Mouse (Mus musculus) midbrain, embryonic 14.5 days (tissue): Measurements from ENCODE around the gene Got1. TPM values are rescaled to one million over a fixed set of nuclear protein-coding genes. Genes with fewer than 3 reads are reported as not detected.
A peak's percentile ranks its signal among the peaks of the same experiment; 100 is the strongest.

Experiments used
- ATAC-seq: fragments of 200-750 bp; cut with Nextera tagmentation; 2 replicates; pipeline ENCODE4 v1.8.0; 2017; ENCODE audit warnings: moderate number of reproducible peaks, moderate library complexity; ENCODE audit not compliant: low FRiP score, low TSS enrichment
- DNase-seq: peaks from one replicate; pipeline ENCODE4 v3.0.0-alpha.2; 2015
- H3K27ac ChIP-seq: fragments of 300-500 bp; sonication (generic); replicated peaks from 2 replicates; pipeline ENCODE4 v1.5.1; 2014; ENCODE audit warnings: mild to moderate bottlenecking, low read depth, low read length, moderate library complexity
- H3K27me3 ChIP-seq: fragments of 300-500 bp; sonication (generic); 2 replicates; pipeline ENCODE4 v1.6.1; 2014; ENCODE audit warnings: low read length, control low read depth, mixed read lengths; ENCODE audit not compliant: control insufficient read depth, insufficient read depth
- H3K36me3 ChIP-seq: fragments of 300-500 bp; sonication (generic); 2 replicates; pipeline ENCODE4 v1.6.1; 2014; ENCODE audit warnings: low read length, control low read depth; ENCODE audit not compliant: control insufficient read depth, insufficient read depth
- H3K4me1 ChIP-seq: fragments of 300-500 bp; sonication (generic); 2 replicates; pipeline ENCODE4 v1.6.1; 2014; ENCODE audit warnings: mild to moderate bottlenecking, antibody characterized with exemption, low read length, control low read depth; ENCODE audit not compliant: control insufficient read depth, insufficient read depth
- H3K4me2 ChIP-seq: fragments of 300-500 bp; sonication (generic); 2 replicates; pipeline ENCODE4 v1.6.1; 2014; ENCODE audit warnings: mild to moderate bottlenecking, low read length, moderate library complexity
- H3K4me3 ChIP-seq: fragments of 300-500 bp; sonication (generic); replicated peaks from 2 replicates; pipeline ENCODE4 v1.5.1; 2014; ENCODE audit warnings: low read depth, low read length
- H3K9ac ChIP-seq: fragments of 300-500 bp; sonication (generic); replicated peaks from 2 replicates; pipeline ENCODE4 v1.6.1; 2014; ENCODE audit warnings: mild to moderate bottlenecking, low read length, moderate library complexity
- H3K9me3 ChIP-seq: fragments of 300-500 bp; sonication (generic); 2 replicates; pipeline ENCODE4 v1.6.1; 2016; ENCODE audit warnings: low read length, control low read depth, mixed read lengths; ENCODE audit not compliant: control insufficient read depth
- WGBS: fragments of 180-500 bp; shearing (Covaris S2); extraction: QIAGEN DNeasy Blood & Tissue Kit; methylation state at CpG from one replicate; pipeline ENCODE4 v1.1.7; 2014; 5-methylcytosine and 5-hydroxymethylcytosine counted together
- polyA plus RNA-seq: library from polyadenylated mRNA; unstranded; fragments of >200 nt; fragmentation: Nextera tagmentation; extraction: Ambion mirVana; gene quantifications from 2 replicates; pipeline ENCODE4 v1.2.1, GENCODE M21; 2014

The Got1 gene
- polyA plus RNA-seq, 1 experiment from 2014 or later = 72.6 TPM

GRCm38 (mm10) chr19:43480512-43480911 is 43.9 kb downstream of the Got1 start:
- Histone ChIP-seq H3K4me2 (no peak overlapping the region), H3K9me3 (no peaks in the 10 kb centered on the region), H3K4me1 (no peaks in the 10 kb centered on the region), H3K27me3 (no peaks in the 10 kb centered on the region), H3K27ac (no peak overlapping the region), H3K9ac (no peak overlapping the region), H3K36me3 (no peaks in the 10 kb centered on the region), H3K4me3 (no peak overlapping the region)
- WGBS = 70% methylated on average over 9 of the region's 9 CpGs
- DNase-seq = no peak
- ATAC-seq = no peak

DNA sequence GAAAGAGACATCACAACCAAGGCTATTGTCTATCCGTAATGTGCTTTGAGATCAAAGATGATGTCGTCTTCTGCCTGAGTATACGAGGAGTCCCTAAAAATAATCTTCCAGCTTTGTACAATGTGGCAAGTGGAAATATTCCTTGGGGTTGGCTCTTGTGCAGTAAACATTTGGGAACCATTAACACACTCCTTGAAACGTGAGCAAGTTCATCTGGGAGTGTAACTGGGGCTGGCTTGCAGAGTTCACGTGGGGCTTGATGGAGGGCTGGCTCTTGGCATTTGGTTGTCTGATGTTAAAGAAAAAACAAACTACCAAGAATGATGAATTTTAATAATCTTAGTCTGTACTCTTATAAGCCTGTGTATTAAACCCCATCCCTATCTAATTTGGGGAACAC is 45.0 kb downstream of the Got1 start:
- 87% methylated on average over 5 of the region's 5 CpGs for WGBS
- ATAC-seq = no peak
- Histone ChIP-seq H3K9ac (no peak overlapping the region), H3K9me3 (no peaks in the 10 kb centered on the region), H3K4me1 (no peaks in the 10 kb centered on the region), H3K27me3 (no peaks in the 10 kb centered on the region), H3K27ac (no peak overlapping the region), H3K4me2 (no peak overlapping the region), H3K36me3 (no peaks in the 10 kb centered on the region), H3K4me3 (no peak overlapping the region)
- no peak for DNase-seq

GRCm38 (mm10) chr19:43478891-43479290 is 45.5 kb downstream of the Got1 start:
- no peak overlapping the region for H3K9ac ChIP-seq
- WGBS = 23% methylated on average over 5 of the region's 5 CpGs
- H3K4me3 ChIP-seq = no peak overlapping the region
- peak; percentile 88 for DNase-seq
- H3K4me2 ChIP-seq = no peak overlapping the region
- H3K36me3 ChIP-seq = no peaks in the 10 kb centered on the region
- no peaks in the 10 kb centered on the region for H3K27me3 ChIP-seq
- H3K27ac ChIP-seq = no peak overlapping the region
- ATAC-seq = no peak
- no peaks in the 10 kb centered on the region for H3K9me3 ChIP-seq
- H3K4me1 ChIP-seq = no peaks in the 10 kb centered on the region

GRCm38 (mm10) chr19:43477436-43477835 is 47.0 kb downstream of the Got1 start:
- no peaks in the 10 kb centered on the region for H3K4me1 ChIP-seq
- no peaks in the 10 kb centered on the region for H3K36me3 ChIP-seq
- no peak overlapping the region for H3K27ac ChIP-seq
- H3K9me3 ChIP-seq = no peaks in the 10 kb centered on the region
- no peaks in the 10 kb centered on the region for H3K27me3 ChIP-seq
- H3K4me2 ChIP-seq = no peak overlapping the region
- ATAC-seq = no peak
- DNase-seq = no peak
- no peak overlapping the region for H3K4me3 ChIP-seq
- WGBS = 92% methylated on average over 5 of the region's 5 CpGs
- no peak overlapping the region for H3K9ac ChIP-seq

GRCm38 (mm10) chr19:43476063-43476462 is 48.3 kb downstream of the Got1 start:
- no peaks in the 10 kb centered on the region for H3K4me1 ChIP-seq
- no peak overlapping the region for H3K27ac ChIP-seq
- ATAC-seq (no peak), DNase-seq (no peak)
- WGBS = 71% methylated on average over 7 of the region's 7 CpGs
- no peaks in the 10 kb centered on the region for H3K9me3 ChIP-seq
- H3K4me3 ChIP-seq = no peak overlapping the region
- no peak overlapping the region for H3K9ac ChIP-seq
- H3K27me3 ChIP-seq = no peaks in the 10 kb centered on the region
- H3K4me2 ChIP-seq = no peak overlapping the region
- H3K36me3 ChIP-seq = no peaks in the 10 kb centered on the region

DNA sequence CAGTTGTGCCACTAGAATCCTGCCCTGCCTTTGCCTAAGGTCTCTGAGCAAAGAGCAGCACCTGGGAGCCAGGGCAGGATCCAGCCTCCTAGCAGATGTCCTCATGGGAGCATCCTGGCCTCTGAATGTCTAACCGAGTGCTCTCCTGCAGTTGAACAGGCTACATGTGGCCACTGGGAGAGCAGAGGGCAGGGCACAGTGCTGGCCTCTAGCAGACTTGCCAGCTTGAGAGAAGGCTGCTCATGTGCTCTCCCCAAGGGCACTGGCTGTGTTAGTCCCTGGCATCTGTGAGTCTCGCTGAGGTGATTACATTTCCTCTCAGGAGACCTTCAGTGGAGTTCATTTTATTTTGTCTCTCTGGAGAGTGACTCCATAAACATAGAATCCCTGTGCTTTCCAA is 48.8 kb downstream of the Got1 start:
- Histone ChIP-seq H3K27me3 (no peaks in the 10 kb centered on the region), H3K9me3 (no peaks in the 10 kb centered on the region), H3K4me1 (no peaks in the 10 kb centered on the region), H3K9ac (no peak overlapping the region), H3K4me3 (no peak overlapping the region), H3K4me2 (no peak overlapping the region), H3K27ac (no peak overlapping the region), H3K36me3 (no peaks in the 10 kb centered on the region)
- 61% methylated on average over 2 of the region's 2 CpGs for WGBS
- DNase-seq = no peak
- no peak for ATAC-seq

DNA sequence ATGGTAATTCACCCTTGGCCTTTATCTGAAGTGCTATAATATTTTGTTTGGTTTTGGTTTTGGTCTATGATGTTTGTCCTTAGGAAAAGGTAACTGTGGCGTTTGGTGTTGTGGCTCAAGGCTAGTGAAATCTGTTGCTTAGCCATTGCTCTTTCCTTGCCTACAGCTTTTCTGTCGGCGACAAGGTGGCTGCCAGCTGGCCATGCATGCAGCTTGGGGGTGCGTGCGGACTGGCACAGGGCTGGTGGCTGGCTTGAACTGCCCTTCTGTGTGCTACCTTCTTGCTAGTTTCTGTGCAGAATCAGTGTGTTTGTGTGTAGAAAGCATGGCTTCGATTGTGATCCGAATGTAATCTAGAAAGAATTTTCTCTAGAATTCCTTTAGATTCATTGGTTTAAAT is 51.6 kb downstream of the Got1 start:
- Histone ChIP-seq H3K36me3 (no peaks in the 10 kb centered on the region), H3K4me2 (no peak overlapping the region), H3K27ac (no peak overlapping the region), H3K4me3 (no peak overlapping the region), H3K4me1 (no peaks in the 10 kb centered on the region), H3K27me3 (no peaks in the 10 kb centered on the region), H3K9me3 (no peaks in the 10 kb centered on the region), H3K9ac (no peak overlapping the region)
- WGBS = 94% methylated on average over 7 of the region's 7 CpGs
- no peak for DNase-seq
- ATAC-seq = no peak

DNA sequence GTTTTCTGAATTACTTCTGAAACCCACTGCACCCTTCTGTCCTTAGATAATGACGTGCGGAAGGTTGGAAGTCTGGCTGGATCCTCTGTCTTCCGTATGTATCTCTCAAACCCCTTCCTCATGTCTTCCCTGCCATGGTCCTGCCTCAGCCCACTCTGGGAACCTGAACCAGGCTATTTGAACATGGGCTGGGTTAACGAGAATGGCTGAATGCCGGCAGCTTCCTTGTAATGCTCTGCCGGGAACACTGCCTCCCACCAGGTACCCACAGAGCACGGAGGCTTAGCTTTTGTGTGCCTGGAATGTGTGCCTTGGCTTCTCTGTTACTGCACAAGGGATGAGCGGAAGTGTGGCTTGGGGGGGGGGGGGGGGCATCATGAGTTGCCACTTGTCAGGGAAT is 52.1 kb downstream of the Got1 start:
- no peak overlapping the region for H3K4me3 ChIP-seq
- no peak for ATAC-seq
- DNase-seq = no peak
- H3K9ac ChIP-seq = no peak overlapping the region
- H3K27me3 ChIP-seq = no peaks in the 10 kb centered on the region
- 60% methylated on average over 8 of the region's 8 CpGs for WGBS
- H3K4me1 ChIP-seq = no peaks in the 10 kb centered on the region
- no peak overlapping the region for H3K4me2 ChIP-seq
- no peak overlapping the region for H3K27ac ChIP-seq
- no peaks in the 10 kb centered on the region for H3K9me3 ChIP-seq
- no peaks in the 10 kb centered on the region for H3K36me3 ChIP-seq

GRCm38 (mm10) chr19:43469333-43469732 is 55.1 kb downstream of the Got1 start:
- no peak overlapping the region for H3K4me2 ChIP-seq
- H3K4me3 ChIP-seq = no peak overlapping the region
- 55% methylated on average over 7 of the region's 7 CpGs for WGBS
- no peak overlapping the region for H3K27ac ChIP-seq
- H3K9me3 ChIP-seq = no peaks in the 10 kb centered on the region
- H3K36me3 ChIP-seq = no peaks in the 10 kb centered on the region
- no peaks in the 10 kb centered on the region for H3K27me3 ChIP-seq
- ATAC-seq = no peak
- H3K9ac ChIP-seq = no peak overlapping the region
- no peak for DNase-seq
- no peaks in the 10 kb centered on the region for H3K4me1 ChIP-seq
